Comparison of ENCODE assay signal across 32 mouse cellular contexts in the genomic region with DNA sequence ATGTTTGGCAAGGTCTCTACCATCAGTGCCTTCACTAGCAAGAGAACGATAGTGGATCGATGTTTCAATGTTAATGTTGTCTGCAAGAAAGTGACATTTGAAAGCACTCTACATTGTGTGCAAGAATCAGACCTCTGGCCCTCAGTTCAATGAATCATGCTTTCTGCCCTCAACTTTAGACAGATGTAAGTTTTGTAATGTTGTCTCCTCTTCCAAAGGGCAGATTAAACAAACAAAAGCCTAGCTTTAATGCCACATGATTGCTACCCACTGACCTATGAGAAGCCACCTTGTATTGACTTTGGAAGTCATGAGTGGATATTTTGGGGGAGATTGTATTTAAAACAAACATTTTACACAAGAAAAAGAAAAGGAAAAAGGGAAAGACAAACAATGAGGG.
A peak's percentile ranks its signal among the peaks of the same experiment; 100 is the strongest.
DNase-seq lines count a peak whose midpoint lies in the region; ATAC-seq and TF ChIP-seq lines count a peak whose summit lies in the region.
"Had no signal": no experiment of that assay in that cellular context is flagged by ENCODE, and none has a peak within 500 bp of the region (broad histone marks: within the 10 kb centered on the region; RNA-seq: fewer than 3 reads in every experiment).

No protein-coding gene starts in this region.

- H3K27ac ChIP-seq in liver, embryonic 15.5 days (replicated peaks): no peak overlapping the region
- no peak overlapping the region for H3K27ac ChIP-seq in heart, adult 2 months
- no peak overlapping the region for H3K27ac ChIP-seq in intestine, embryonic 16.5 days (ENCODE audit: low read length)
- H3K27ac ChIP-seq: embryonic facial prominence, embryonic 12.5 days; hindbrain, embryonic 13.5 days; limb, embryonic 10.5 days; limb, embryonic 15.5 days; neural tube, embryonic 12.5 days; stomach, postnatal 0 days had no signal

- H3K4me1 ChIP-seq in lung, adult 2 months (ENCODE audit: control insufficient read depth, insufficient read depth, low read length): no peaks in the 10 kb centered on the region
- H3K4me1 ChIP-seq in liver, embryonic 15.5 days (replicated peaks): no peaks in the 10 kb centered on the region
- no peaks in the 10 kb centered on the region for H3K4me1 ChIP-seq in heart, adult 2 months (ENCODE audit: control insufficient read depth, insufficient read depth, low read length)
- H3K4me1 ChIP-seq in intestine, embryonic 16.5 days (ENCODE audit: control insufficient read depth, insufficient read depth, low read length): no peaks in the 10 kb centered on the region
- H3K4me1 ChIP-seq: embryonic facial prominence, embryonic 12.5 days; hindbrain, embryonic 13.5 days; limb, embryonic 10.5 days; limb, embryonic 15.5 days; neural tube, embryonic 12.5 days had no signal

- peak; percentile 19 for DNase-seq in embryo, embryonic 10.5 days (ENCODE audit: low spot score)
- DNase-seq in embryo, embryonic 11 days: no peak
- peak; percentile 7 for DNase-seq in lung, postnatal 36 days
- DNase-seq in lung, adult 2 months: no peak
- no peak for DNase-seq in heart, adult 2 months
- DNase-seq: adrenal gland, postnatal 14 days; B cell, adult 2 months; cerebellum, adult 18-20 months; cerebellum, postnatal 10 days; gastrocnemius, postnatal 14 days; heart, adult 11 months; heart, postnatal 36 days; kidney, postnatal 4 days; right cerebral cortex, adult 18-20 months; spleen, adult 18-20 months; thymus, adult 18-20 months; thymus, postnatal 25 days had no signal

- no peak for TF ChIP-seq EP300 in heart, adult 2 months (IDR thresholded peaks at IDR 0.05; ENCODE audit: insufficient read depth, low read depth, low read length)

- H3K4me3 ChIP-seq in lung, adult 2 months (replicated peaks; ENCODE audit: extremely low read depth, low read depth, low read length): no peak overlapping the region
- no peak overlapping the region for H3K4me3 ChIP-seq in liver, embryonic 15.5 days (replicated peaks)
- H3K4me3 ChIP-seq in heart, adult 2 months: no peak overlapping the region
- H3K4me3 ChIP-seq in intestine, embryonic 16.5 days (ENCODE audit: low read length): no peak overlapping the region
- H3K4me3 ChIP-seq: embryonic facial prominence, embryonic 12.5 days; hindbrain, embryonic 13.5 days; limb, embryonic 10.5 days; limb, embryonic 15.5 days; myocyte; neural tube, embryonic 12.5 days had no signal

- no peak for TF ChIP-seq POLR2A in lung, adult 2 months (IDR thresholded peaks at IDR 0.05; ENCODE audit: borderline replicate concordance, extremely low read depth, low read depth, low read length)
- no peak for TF ChIP-seq POLR2A in heart, adult 2 months (IDR thresholded peaks at IDR 0.05; ENCODE audit: insufficient read depth, low read depth, low read length)

- intact Hi-C loops in heart, adult 2 months (cut with DNase I): no loop called here

- H3K9ac ChIP-seq in liver, embryonic 15.5 days: no peak overlapping the region
- no peak overlapping the region for H3K9ac ChIP-seq in heart, adult 2 months (ENCODE audit: low read depth, low read length)
- no peak overlapping the region for H3K9ac ChIP-seq in intestine, embryonic 16.5 days (ENCODE audit: low read depth, low read length)
- H3K9ac ChIP-seq: embryonic facial prominence, embryonic 12.5 days; hindbrain, embryonic 13.5 days; limb, embryonic 15.5 days; neural tube, embryonic 12.5 days had no signal

- 25% methylated on average over 2 of the region's 2 CpGs for WGBS in lung, adult 2 months
- 72% methylated on average over 2 of the region's 2 CpGs for WGBS in liver, embryonic 15.5 days (ENCODE audit: insufficient replicate concordance)
- WGBS in heart, adult 2 months: 85% methylated on average over 2 of the region's 2 CpGs
- WGBS in intestine, embryonic 16.5 days: 77% methylated on average over 2 of the region's 2 CpGs

- no peaks in the 10 kb centered on the region for H3K9me3 ChIP-seq in liver, embryonic 15.5 days (replicated peaks)
- no peaks in the 10 kb centered on the region for H3K9me3 ChIP-seq in intestine, embryonic 16.5 days (ENCODE audit: control insufficient read depth, low read length)
- H3K9me3 ChIP-seq: embryonic facial prominence, embryonic 12.5 days; hindbrain, embryonic 13.5 days; limb, embryonic 10.5 days; limb, embryonic 15.5 days; neural tube, embryonic 12.5 days had no signal

- no peak for TF ChIP-seq CTCF in lung, adult 2 months (IDR thresholded peaks at IDR 0.05; ENCODE audit: insufficient read depth, low read length)
- no peak for TF ChIP-seq CTCF in heart, adult 2 months (IDR thresholded peaks at IDR 0.05)

- no peaks in the 10 kb centered on the region for H3K79me2 ChIP-seq in heart, adult 2 months (replicated peaks; ENCODE audit: control insufficient read depth, insufficient read depth, low read length)

- no peak overlapping the region for H3K4me2 ChIP-seq in liver, embryonic 15.5 days
- H3K4me2 ChIP-seq in intestine, embryonic 16.5 days (ENCODE audit: low read depth, low read length): no peak overlapping the region
- H3K4me2 ChIP-seq: embryonic facial prominence, embryonic 12.5 days; heart, embryonic 11.5 days; hindbrain, embryonic 13.5 days; limb, embryonic 15.5 days; midbrain, embryonic 11.5 days; neural tube, embryonic 12.5 days had no signal

- H3K27me3 ChIP-seq in liver, embryonic 15.5 days: no peaks in the 10 kb centered on the region
- H3K27me3 ChIP-seq in heart, adult 2 months (ENCODE audit: control insufficient read depth, insufficient read depth, low read length): no peaks in the 10 kb centered on the region
- H3K27me3 ChIP-seq in intestine, embryonic 16.5 days (replicated peaks; ENCODE audit: control insufficient read depth, insufficient read depth, low read length): no peaks in the 10 kb centered on the region
- H3K27me3 ChIP-seq: embryonic facial prominence, embryonic 12.5 days; hindbrain, embryonic 13.5 days; limb, embryonic 15.5 days; neural tube, embryonic 12.5 days had no signal

- ATAC-seq in liver, embryonic 15.5 days (ENCODE audit: insufficient read depth): peak; percentile 81
- no peak for ATAC-seq in intestine, embryonic 16.5 days
- ATAC-seq: forebrain, embryonic 14.5 days; intestine, postnatal 0 days; lung, postnatal 0 days; midbrain, embryonic 16.5 days had no signal

- H3K36me3 ChIP-seq in liver, embryonic 15.5 days (replicated peaks): no peaks in the 10 kb centered on the region
- H3K36me3 ChIP-seq in heart, adult 2 months (ENCODE audit: control insufficient read depth, insufficient read depth, low read length): no peaks in the 10 kb centered on the region
- H3K36me3 ChIP-seq in intestine, embryonic 16.5 days (ENCODE audit: control insufficient read depth, insufficient read depth, low read length): no peaks in the 10 kb centered on the region
- H3K36me3 ChIP-seq: embryonic facial prominence, embryonic 12.5 days; hindbrain, embryonic 13.5 days; limb, embryonic 10.5 days; limb, embryonic 15.5 days; neural tube, embryonic 12.5 days had no signal

Comparison
In these comparisons a context has a peak if more than half of its experiments do, and no peak if none do; other contexts are left out.
1. DNase-seq: peak in embryo, embryonic 10.5 days (single experiment) and lung, postnatal 36 days (single experiment); none in embryo, embryonic 11 days (single experiment), lung, adult 2 months (single experiment) and heart, adult 2 months (0 of 2).